Mouse (Mus musculus): ENCODE results near the gene Tob2.

Gene Tob2

DNA sequence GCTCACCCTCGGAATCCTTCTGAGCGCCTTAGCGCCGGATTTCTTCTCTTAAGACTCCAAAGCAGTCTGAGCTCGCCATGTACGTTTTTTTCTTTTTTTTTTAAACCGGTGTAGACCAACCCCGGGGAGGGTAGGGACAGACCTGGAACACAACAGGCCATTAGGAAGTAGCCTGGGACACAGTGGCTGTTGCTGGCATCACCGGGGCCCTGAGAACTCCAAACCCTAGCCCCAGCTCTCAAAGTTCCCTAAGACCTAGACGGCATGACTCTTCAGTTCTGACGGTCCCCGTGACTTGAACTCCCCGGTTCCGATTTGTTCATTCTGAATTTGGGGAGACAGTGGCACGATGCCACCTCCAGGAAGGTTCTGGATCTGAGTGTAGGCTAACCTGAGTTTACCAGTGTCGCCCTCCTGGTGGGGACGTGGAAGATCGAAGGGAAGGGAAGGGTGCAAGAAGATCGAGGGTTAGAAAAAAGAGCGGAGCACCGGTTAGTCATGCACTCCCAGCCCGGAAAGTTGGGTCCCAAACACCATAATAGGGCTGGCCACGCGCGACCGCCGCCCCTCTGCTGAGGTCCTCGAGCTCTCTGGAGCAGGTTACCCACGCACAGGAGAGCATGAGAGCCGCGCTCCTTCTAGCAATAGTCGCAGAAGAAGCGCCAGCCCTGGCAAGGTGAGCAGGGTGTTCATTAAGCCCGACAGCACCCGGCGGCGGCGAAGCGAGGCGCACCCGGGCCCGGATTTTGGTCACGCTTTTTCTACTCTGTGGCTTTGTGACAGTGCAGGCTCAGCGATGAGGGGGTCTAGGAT lies at the start of gene Tob2:
TSS of gene Tob2 (minus strand) at position 280 of the 813 bp plus-strand sequence.
- peak in 1 of 2 experiments; percentile 56 for DNase-seq (ENCODE audit: low spot score in 2 of 2)

DNA sequence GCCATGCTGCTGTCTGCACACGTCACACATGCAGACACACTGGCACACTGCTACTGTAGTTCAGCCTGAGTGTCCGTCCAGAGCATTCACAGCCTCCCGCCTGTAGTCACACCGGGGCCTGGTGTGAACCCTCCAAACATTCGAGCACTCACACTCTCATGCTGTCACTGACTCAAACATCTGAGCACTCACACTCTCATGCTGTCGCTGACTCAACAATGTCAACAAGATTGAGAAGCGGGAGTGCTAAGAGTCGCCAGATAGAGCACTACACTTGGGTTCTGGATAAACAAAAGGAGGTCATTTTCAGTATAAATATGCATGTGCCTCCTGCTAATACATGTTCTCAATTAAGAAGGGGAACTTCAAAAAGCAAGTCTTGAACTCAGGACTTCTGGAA lies 49.4 kb upstream of the Tob2 start:
- DNase-seq (ENCODE audit: low spot score in 2 of 2), result no peak

DNA sequence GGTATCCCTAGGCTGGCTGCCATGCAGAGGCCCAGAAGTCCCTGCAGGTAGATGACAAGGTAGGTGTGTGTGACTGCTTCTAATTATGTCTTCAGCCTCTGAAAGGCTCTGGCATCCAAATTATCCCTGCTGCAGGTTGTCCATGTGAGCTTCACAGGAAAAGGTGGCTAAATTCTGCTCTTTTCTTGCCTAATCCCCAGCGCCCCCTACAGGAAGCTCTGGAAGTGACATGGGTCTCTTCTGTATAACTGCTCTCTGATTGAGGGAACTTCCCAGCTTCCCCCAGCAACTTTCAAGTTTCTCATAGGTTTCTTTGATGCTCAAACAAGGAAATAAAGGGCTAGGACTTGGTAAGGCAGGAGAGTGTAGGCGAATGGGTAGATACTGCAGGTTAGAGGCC lies 46.3 kb upstream of the Tob2 start:
- DNase-seq (ENCODE audit: low spot score in 2 of 2), result peak; percentile 35 to 83

DNA sequence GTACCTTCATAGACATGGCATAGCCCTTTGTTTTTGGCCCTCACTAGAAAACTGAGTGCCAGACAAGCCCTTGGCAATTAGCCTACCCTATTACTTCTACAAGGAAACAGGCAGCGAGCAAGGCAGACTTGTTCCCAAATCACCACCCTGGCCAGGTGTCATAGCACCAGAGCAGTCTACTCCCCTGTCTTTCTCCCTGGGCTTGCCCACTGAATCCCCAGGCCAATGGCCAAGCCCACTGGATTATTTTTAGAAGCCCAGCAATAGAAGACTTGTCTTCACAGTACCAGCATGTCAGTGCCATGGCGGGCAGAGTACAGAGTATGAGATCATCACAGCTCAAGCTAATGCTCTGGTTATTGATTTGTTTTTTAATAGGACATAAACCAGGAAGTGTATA lies 40.2 kb upstream of the Tob2 start:
- DNase-seq (ENCODE audit: low spot score in 2 of 2), result no peak

DNA sequence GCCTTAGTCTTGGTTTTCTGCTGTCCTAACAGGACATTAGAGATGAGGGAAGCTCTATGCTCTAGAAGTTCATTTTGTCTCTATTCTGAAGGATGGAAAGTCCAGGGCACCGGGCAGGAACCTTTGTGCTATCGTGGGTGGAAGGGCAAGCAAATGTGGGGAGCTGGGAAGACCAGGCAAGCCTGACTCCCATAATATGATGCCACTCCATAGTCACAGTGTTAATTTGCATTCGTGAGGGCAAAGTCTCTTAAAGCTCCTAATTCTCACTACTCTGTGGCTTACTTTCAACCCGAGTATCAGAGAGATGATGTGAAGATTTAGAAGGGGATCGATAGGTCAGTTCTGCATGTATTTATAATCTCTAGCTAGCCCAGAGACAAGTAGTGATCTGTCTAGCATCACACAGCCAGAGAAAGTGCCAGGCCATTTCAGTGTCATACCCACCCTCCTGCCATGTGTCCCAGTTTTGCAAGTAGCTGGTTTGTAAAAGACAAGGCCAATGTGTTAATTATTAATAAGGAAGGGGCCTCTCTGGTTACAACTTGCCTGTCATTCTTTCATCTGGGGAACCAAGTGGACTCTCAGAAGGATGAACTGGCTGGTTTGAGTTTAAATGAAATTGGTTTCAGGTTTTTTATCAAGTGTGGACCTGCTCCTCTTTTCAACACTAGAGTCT lies 39.1 kb upstream of the Tob2 start:
- DNase-seq (ENCODE audit: low spot score in 2 of 2), result no peak

DNA sequence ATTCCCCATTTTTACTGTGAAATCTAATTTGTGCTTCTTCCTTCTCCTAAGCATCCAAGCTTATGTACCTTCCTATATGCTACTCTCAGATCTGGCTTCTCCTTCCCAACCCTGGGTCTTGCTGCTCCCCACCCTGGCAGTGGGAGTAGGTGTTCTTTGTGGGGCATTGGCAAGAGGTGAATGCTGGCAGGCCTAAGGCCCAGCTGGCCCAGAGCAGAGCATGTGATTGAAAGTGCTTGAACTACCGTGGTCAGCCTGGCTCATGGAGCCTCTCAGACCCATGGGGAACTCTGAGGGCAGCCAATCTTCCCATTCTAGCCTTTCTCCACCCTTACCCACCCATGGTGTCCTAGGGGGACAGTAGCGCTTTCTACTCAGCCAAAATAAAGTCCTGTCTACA lies 37.8 kb upstream of the Tob2 start:
- no peak for DNase-seq (ENCODE audit: low spot score in 2 of 2)

DNA sequence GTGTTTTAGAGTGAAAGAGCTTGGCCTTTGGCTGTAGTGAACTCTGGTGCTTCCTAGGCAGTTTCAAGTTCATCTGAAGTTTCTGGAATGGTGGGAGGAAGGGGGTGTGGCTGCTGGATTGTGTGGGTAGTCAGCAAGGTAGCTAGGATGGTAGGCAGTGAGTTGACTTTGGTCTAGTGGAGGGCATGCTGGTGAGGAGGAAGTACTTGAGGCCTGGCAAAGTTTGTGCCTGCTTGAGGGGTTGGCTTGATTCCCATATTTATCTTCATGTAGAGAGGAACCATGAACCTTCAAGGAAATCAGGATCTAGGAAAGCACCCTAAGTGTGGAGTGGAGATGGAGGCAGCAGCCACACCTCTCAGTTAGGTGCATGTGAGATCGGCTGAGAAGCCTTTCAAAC lies 35.4 kb upstream of the Tob2 start:
- no peak for DNase-seq (ENCODE audit: low spot score in 2 of 2)

DNA sequence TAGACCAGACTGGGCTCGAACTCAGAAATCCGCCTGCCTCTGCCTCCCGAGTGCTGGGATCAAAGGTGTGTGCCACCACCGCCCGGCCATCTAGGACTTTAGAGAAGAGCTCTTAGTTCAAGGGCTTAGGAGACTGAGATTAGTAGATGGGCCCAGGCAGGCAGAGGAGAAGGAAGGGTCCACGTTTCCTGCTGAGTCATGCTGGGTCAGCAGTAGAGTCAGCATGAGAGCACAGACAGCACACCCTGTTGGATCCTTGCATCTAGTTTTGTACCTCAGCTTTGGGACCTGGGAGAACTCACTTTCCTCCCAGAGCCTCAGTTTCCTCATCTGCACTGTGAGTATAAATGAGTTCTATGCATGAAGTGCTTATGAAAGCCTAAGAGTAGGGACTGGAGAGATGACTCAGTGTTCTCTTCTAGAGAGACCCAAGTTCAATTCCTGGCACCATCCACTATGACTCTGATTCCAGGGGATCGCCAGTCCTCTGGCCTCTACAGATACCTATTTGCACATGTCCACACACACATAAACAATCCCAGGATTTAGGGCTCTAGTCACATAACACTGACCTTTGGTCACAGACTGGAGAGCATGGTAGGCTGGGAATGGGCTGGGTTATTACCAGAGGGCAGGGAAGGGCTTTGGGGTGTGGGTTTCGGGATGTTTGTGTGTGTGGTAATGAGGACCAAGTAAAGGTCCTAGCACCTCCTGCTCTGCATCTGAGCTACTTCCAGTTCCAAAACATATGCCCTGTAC lies 33.4 kb upstream of the Tob2 start:
- no peak for DNase-seq (ENCODE audit: low spot score in 2 of 2)

DNA sequence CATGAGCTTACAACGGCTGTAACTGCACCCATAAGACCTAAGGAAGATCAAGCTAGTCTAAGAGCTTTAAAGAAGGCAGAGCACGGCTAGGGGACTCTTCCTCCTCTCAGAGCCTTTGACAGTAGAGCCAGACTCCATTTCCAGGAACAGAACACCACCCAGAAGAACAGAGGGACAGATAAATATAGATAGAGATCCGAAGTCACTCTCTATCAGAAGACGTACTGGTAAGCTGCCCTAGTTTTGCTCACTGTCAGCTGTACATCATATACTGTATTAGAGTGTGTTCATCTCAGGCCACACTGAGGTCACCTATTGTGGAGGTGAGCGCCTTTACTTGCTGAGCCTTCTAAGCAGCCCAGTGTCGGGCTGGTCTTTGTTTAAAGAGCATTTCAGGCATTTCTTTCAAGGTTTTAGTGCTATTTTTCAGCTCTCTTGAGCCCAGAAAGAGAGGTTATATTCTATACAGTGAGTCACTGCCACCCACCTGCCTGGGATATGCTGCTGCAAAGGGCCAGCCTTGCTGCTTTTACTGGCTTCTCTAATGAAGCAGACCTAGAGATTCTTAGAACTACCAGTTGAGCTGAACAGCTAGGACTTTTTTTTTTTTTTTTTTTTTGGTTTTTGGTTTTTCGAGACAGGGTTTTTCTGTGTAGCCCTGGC lies 32.7 kb upstream of the Tob2 start:
- DNase-seq (ENCODE audit: low spot score in 2 of 2), result no peak

DNA sequence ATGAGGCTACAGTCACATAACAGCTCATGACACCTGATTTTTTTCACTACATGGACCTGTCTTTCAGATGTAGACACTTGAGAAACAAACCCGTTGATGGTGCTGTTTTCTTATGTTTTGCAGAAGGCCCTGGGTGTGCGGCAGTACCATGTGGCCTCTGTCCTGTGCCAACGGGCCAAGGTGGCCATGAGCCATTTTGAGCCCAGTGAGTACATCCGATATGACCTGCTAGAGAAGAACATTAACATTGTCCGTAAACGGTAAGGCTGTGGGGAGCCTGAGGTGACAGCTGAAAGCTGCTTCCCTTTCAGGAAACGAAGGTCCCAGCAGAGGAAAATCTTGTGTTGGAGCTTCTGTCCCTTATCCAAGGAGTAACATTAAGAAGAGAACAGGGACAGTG lies 30.6 kb upstream of the Tob2 start:
- no peak for DNase-seq (ENCODE audit: low spot score in 2 of 2)

DNA sequence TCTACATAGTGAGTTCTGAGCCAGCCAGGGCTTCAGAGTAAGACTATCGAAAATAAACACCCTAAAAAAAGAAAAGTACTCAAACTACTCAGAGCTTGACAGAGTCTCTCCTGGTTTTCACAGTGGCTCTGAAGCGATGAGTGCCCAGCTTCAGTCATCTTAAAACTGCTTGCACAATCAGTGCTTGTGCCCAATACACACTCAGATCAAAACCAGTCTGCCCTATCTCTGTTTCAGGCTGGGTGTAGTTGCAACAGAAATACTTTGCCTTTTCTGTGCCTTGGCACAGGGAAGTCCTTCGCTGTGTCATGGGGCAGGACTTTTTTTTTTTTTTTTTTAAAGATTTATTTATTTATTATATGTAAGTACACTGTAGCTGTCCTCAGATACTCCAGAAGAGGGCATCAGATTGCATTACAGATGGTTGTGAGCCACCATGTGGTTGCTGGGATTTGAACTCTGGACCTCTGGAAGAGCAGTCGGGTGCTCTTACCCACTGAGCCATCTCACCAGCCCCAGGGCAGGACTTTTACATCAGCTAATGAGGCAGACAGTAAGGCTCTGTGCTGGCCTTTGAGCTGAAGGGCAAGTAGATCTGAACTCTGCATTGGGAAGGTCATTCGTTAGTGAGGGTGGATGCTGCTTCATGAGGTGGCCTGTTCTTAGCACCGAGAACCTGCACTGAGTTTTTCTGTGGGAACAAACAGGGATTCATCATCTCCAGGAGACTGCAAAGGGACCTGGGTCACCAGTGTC lies 28.4 kb upstream of the Tob2 start:
- DNase-seq (ENCODE audit: low spot score in 2 of 2), result no peak

DNA sequence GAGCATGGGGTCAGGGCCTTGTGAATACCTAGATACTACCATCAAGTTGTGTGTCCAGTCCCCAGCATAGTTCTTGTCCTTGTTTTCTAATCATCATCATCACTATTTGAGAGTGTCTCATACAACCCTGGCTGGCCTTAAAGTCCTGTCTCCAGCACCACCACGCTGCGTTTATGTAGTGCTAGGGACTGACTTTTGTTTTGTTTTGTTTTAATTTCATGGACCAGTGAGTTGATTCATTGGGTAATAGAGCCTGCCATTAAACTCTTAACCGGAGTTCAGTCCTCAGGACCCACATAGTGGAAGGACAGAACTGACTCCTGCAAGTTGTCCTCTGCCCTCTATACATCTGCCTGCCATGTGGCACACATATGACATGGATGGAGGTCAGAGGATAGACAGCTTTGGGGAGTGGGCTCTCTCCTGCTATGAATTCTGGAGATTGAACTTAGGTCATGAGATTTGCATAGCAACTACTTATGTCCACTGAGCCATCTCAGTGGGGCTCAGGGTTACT lies 26.9 kb upstream of the Tob2 start:
- DNase-seq (ENCODE audit: low spot score in 2 of 2), result no peak

DNA sequence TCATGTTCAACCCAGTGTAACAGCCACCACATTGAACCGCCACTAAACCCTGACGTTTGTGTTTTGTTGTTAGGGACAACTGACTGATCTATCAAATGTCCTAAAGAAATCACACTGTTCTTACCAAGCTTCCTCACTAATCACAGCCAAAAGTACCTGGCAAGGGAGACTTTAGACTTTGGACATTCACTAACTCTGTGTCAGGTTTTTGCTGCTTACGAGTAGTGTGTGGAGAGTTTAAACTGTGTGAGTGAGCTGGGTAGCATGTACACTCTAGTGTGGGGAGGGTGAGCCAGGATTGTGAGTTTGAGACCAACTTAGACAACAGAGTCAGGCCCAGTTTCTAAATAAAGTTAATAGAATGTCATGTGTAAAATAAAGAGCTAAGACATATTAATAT lies 23.8 kb upstream of the Tob2 start:
- DNase-seq (ENCODE audit: low spot score in 2 of 2), result no peak

DNA sequence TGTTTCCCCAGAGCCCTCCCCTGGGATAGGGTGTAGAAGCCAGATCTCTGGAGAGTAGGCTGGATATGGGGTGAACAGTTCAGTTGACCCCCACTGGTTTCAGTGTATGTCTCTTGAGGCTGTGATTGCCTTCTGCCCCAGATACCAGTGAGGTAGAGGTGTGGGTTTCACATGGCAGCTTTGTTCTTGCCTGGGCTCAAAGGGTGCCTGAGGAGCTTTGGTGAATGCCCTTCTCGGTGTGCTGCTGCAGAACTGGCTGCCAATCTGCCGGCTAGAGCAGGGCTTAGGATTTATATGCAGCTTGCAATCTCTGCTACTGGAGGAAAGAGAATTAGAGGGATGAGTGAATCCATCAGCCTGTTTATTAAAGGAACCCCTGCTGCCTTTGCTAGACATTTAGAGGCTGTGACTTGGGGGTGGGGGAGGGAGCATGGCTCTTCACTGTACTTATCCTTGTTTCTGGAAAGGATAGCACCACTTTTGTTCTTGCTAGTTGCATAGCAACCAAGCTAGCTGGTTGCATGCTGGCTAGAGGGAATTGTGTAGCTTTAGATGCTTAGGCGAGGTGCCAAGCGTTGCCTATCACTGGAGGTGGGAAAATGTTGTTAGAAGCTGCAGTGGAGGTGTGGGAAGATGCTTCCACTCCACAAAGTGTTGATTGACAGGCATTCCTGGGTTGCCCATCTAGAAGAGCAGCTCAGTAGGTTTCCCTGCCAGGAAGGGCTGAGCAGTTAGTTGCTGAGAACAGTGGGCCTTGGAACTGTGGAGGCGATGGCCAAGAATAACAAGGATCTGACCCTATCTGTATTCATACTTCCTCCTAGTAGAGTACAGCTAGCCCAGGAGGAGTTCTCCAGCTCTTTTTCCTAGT lies 21.2 kb upstream of the Tob2 start:
- no peak for DNase-seq (ENCODE audit: low spot score in 2 of 2)

DNA sequence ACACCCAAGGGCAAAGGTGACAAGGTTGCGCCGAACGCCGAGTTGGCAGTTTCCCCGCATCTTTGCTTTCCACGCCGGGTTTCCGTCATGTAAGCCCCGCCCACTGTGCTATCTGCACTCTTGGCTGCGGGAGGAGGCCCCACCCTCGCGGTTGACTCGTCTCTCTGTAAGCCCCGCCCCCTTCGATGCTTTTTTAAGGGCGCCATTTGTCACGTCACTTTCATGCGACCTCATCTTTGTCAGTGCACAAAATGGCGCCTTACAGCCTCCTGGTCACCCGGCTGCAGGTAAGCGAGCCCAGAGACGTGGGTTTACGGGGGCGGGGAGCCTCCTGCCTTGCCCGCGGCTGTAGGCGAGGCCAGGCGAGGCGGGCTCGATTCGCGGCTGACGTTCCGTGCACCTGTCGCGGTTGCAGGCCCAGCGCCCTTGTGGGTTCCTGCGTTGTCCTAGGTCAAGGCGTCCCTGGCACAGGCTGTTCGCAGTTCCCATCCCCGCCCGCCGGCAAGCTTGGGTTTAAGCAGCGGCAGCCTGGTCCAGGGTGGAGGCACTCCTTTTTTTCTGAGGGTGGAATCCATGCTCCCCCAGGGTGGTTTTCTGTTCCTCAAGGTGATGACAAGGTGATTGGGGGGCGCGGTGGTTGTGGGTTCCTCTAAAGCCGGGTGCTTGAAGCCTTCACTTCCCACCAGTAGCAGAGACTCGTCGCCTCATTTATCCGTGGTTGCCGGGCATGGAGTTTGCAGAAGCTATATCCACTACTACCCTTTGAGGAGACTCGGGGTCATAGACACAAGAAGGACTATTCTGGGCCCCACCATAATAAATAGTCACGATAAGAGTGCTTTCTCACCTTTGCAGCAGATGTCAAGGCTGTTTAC lies 13.9 kb upstream of the Tob2 start, which contains the start of gene Aco2:
TSS of gene Aco2 (plus strand) at position 48 of the 875 bp plus-strand sequence.
- DNase-seq (ENCODE audit: low spot score in 2 of 2), result peak; percentile 97 to 99

DNA sequence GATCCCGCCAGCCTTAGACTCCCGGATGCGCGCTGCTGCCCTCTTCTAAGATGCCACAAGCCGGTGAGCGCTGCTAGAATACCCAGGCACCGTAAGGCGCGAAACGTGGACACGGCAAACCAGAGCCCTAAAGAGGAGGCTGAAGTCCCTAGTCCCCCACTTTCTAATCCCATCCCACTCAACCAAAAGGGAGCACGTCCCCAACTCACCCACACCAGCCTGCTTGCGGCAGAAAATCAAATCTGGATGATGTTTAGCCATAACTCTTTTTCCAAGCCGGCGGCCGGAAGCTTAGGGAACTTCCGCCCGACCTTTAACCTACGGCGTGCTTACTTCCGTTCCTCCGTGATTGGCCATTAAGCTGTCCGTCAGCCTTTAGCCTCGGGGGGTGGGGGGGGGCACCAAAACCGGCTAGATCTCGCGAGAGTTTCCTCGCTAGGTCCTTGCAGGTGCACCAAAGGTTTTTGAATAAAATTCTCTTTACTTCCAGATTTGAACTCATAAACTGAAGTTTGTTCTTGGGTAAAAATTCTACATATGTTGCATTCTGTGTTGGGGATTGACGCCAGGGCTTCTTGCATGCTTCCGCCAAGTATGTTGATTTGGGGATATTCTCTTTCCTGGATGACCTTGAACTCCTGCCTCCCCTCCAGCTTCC lies 13.1 kb upstream of the Tob2 start, which contains the start of gene Phf5a:
TSS of gene Phf5a (minus strand) at position 308 of the 658 bp plus-strand sequence.
- DNase-seq (ENCODE audit: low spot score in 2 of 2), result peak; percentile 77 to 86

DNA sequence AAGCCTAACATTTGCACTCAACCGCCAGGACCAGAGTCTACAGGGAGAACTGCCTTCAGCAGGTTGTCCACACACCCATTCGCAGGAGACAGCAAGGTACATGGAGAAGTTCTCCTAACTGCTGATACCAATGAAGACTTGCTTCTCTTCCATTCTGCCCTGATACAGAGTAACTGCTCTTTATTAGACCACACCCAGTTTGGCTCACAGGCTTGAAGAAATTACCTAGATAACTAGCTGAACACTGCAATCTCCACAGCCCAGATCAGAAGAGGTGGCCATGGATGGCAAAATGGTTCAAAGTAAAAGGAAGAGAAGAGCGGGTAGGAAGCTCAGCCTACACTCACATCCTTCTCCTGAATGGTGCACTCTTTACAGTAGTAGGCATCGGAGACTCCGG lies 11.4 kb upstream of the Tob2 start:
- no peak for DNase-seq (ENCODE audit: low spot score in 2 of 2)

DNA sequence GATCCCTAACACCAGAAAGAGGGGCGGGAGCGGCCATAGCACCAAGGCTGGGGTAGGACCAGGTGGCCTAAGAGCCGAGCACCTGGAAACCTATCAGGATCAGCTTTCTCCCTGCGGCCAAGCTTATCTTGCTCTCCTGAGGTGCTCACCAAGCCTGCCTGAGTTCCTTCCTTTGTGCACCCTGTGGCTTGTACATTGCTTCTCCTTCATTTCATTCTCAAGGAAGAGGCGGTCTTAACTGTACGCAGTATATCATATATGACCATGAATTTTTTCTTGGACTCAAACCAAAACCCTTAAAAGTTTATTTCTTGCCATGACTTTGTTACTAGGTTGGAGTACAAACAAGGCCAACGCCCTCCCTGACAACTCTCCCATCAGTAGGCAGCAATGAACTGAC lies 5.6 kb upstream of the Tob2 start:
- DNase-seq (ENCODE audit: low spot score in 2 of 2), result no peak
